Mouse (Mus musculus) embryo, embryonic 10 days (tissue): ENCODE measurements around the gene Bean1.
A peak's percentile ranks its signal among the peaks of the same experiment; 100 is the strongest.
"Not testable (repeated sequence)": the region's sequence is repeated elsewhere in the genome, so short reads cannot be mapped to it uniquely, and the experiment has no call there.

Experiments
- DNase-seq: peaks from one replicate; pipeline ENCODE4 v3.0.0-alpha.2; 2015; ENCODE audit warnings: low spot score

Gene Bean1

GRCm38 (mm10) chr8:104242038-104242644, 71.9 kb downstream of the Bean1 start:
- no peak for DNase-seq

DNA sequence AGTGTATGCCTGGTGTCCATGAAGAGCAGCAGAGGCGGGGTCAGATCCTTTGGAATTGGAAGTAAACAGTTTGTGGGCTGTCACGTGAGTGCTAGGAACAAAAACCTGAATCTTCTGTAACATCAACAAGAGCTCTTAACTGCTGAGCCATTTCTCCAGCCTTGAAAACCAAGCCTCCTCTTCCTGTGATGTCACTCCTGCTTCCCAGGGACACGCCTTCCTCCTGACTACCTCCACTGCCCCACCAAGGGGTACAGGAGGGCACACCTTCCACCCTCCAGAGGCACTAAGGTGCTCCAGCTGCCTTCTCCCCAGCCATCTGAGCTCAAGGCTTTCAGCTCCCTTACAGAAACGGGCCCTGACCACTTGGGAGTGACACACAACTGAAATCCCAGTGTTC, 76.4 kb downstream of the Bean1 start:
- DNase-seq: no peak

DNA sequence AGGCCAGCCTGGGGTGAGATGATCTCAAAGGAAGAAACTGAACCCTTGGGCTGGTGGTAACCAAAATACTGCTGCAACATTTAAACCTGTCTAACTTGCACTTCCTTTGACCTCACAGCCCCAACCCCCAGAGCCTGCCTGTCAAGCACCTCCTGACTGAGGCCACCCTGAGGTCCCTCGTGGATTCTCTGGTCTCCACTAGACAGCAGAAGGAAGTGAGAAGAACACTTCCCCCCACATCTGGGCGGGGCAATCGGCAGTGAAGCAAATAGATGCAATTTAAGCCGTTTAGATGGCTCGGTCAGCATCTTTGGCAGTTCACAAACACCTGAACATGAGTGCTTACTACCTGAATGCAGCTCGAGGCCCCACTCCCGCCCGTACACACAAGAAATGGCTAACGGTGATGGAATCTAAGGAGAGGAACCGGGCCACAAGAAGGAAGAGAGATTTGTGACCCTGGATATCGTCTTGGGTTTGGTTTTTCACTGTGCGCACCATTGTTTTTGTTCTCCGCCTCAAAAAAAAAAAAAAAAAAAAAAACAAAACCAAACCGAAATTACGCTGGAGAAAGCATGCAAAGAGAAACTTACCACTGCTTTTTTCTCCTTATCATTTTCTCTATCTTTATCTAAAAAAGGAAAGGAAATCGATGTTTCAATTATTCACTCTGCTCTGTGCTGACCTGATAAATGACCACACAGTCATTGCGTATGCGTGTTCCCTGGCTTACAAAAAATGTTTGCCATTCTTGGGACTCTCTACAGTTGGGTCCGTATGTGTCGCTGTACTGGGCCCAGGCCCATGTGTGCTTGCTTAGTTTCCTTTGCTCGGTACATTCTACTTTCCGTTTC, 77.0 kb downstream of the Bean1 start:
- no peak for DNase-seq

DNA sequence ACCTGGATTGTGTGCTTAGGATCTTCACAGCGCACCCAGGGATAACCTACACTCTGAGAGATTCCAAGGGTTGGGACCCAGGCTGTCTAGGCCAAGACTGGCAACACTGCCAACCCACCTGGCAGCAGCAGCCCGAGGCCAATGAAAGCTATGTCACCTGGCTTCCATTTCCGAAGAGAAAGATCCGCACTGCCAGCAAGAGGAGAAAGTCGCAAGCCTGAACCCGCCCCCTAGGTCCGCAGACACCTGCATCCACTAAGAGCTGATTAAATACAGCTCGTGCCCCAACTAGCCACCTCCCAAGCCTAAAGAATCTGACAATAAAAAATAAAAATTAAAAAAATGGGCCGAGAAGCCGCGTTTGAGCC, 77.7 kb downstream of the Bean1 start:
- DNase-seq: no peak

- DNase-seq: peak; percentile 80
Observed at GRCm38 (mm10) chr8:104248276-104248675, 78.0 kb downstream of the Bean1 start, which contains the start of gene Tk2. Gene Tk2 (minus strand): TSS chr8:104248558.

DNA sequence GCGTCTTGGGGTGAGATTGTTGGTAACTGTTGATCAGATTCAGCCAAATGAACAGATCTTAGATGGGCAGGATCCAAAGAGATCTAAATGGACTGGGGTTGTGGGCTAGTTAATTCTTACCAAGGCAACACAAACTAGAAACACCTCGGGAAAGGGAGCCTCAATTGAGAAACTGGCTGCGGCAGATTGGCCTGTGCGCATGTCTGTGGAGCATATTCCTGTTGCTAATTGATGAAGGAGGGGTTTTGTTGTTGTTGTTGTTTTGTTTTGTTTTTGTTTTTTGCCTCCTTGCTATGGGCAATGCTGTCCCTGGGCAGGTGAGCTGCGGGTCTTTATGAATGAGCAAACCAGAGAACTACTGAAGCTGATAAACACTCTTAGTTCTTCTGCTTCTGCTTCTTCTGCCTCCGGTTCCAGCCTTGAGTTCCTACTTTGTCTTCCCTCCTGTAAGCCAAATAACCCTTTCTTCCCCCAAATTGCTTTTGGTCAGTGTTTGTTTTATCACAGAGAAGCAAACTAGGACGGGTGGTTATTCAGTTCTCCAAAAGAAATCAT, 79.3 kb downstream of the Bean1 start:
- DNase-seq: no peak

GRCm38 (mm10) chr8:104250439-104251367, 80.5 kb downstream of the Bean1 start, which contains the start of gene Cklf:
Gene Cklf (plus strand): TSS chr8:104250861.
- DNase-seq: peak; percentile 88

GRCm38 (mm10) chr8:104251461-104251860, 81.2 kb downstream of the Bean1 start:
- peak; percentile 7 for DNase-seq

DNA sequence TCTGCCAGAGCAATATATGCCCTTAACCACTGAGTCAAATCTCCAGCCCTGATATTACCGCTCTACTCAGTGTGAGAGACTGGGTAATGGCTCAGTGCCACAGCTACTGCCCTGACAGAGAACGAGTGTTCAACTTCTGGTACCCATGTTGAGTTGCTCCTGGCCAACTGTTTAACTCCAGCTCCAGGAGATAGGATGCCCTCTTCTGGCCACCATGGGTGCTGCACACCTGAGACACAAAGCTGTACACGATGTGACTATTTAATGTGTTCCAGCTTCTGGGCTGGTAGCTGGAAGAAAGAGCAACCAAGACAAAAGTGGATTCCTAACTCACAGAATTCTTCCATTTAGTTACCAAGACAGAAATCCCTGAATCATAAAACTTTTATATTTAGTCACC, 82.8 kb downstream of the Bean1 start:
- DNase-seq: peak; percentile 29

DNA sequence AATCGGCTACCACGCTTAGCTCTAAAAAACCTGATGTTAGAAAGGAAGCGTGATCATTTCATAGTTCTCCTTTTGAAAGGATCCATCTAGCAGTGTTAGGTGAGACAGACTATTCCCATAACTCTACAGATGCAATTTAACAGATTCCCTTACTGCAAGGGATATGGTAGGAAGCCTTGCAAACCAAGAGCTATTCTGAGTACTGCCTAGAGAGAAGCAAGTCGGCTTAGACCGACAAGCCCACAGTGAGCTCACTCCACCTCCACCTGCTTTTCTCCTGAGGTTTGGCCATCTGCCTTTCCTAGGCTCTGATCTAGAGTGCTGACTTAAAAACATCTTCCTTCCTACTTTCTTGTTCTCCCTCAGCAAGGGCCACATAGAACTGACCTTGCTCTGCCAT, 91.6 kb downstream of the Bean1 start:
- not testable (repeated sequence) for DNase-seq

DNA sequence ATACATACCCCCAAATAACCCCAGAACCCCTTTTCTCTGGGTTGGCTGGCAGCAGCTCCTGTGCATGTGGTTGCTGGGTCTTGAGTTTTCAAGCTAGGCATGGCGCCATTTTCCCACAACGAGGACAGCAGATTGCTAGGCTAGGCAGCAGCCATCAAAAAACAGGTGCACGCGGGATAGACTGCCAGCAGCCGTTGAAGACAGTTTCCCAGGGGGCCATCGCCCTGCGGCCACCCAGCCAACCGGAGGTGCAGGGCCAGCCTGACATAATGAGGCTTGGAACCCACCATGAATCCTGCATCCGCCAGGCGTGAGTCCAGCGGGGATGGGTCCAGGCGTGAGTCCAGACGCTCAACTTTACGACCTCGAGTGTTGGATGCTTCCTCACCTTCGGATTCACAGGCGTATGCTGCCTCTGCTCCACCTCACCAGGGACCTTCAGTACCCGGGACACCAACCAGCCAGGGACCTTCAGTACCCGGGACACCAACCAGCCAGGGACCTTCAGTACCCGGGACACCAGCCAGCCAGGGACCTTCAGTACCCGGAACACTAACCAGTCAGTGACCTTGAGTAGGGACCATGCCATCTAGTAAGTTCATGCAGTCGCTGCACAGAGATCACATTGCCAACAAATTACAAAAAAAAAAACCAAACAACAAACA, 94.2 kb downstream of the Bean1 start:
- DNase-seq: not testable (repeated sequence)

DNA sequence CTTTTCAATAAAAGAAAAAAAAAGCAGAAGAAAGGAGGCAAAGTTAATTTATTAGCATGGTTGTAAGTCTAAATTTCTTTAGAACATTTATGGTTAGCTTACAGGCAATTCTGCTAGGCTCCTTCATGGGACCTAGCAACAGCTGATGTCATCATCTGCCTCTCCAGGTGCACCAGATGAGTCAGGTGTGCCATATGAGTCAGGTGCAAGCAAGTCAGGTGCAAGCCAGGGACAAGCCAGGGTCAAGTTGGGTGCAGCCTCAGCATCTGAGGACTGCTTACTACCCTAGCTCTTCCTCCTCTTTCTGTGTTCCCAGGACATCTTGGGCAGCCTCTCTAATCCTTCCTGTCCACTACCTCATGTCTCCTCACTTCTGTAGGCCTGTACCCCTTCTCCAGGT, 98.1 kb downstream of the Bean1 start:
- DNase-seq: no peak
